Mouse (Mus musculus): ENCODE measurements at regions not wholly inside any gene's neighbourhood (a gene's known extent, or its start where the extent isn't known, plus 50 kb on each side); places are given as distances from the start of the nearest gene placed in this dataset.

DNA sequence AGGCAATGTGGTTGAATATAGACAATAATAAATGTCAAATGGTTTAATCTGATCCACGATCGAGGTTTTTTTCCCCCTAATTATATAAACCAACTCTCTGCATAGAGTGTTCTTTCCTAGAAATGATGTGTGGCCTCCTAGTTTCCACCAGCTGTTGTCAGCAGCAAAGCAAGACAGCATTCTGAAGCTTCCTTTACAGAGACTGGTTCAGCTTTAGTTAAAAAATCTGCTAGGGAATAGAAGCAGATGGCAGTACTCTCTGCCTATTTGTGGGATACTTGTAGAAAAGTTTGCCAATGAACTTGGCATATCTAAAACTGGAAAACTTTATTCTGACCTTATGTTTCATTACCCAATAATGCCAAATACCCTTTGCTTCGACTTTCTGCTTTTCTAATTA lies 553.7 kb downstream of the Ndufa4 start:
- no peak for TF ChIP-seq CTCF (IDR thresholded peaks at IDR 0.05; ENCODE audit: low read depth)
- no peak for TF ChIP-seq EP300 (IDR thresholded peaks at IDR 0.05; ENCODE audit: low read depth)
